Mouse (Mus musculus) midbrain, embryonic 15.5 days (tissue): ENCODE data around the gene Wipf3. TPM values are rescaled to one million over a fixed set of nuclear protein-coding genes. Genes with fewer than 3 reads are reported as not detected.
A peak's percentile ranks its signal among the peaks of the same experiment; 100 is the strongest.

ENCODE experiments used
- ATAC-seq: fragments of 200-750 bp; cut with Nextera tagmentation; replicated peaks from 2 replicates; pipeline ENCODE4 v1.8.0; 2017; ENCODE audit warnings: moderate TSS enrichment
- H3K27ac ChIP-seq: fragments of 300-500 bp; sonication (generic); 2 replicates; pipeline ENCODE4 v1.5.1; 2015; ENCODE audit warnings: mild to moderate bottlenecking, inconsistent platforms
- H3K27me3 ChIP-seq: fragments of 300-500 bp; sonication (generic); replicated peaks from 2 replicates; pipeline ENCODE4 v1.6.1; 2015; ENCODE audit warnings: inconsistent platforms
- H3K36me3 ChIP-seq: fragments of 300-500 bp; sonication (generic); replicated peaks from 2 replicates; pipeline ENCODE4 v1.6.1; 2015; ENCODE audit warnings: inconsistent platforms
- H3K4me1 ChIP-seq: fragments of 300-500 bp; sonication (generic); 2 replicates; pipeline ENCODE4 v1.6.1; 2015; ENCODE audit warnings: inconsistent platforms
- H3K4me2 ChIP-seq: fragments of 300-500 bp; sonication (generic); 2 replicates; pipeline ENCODE4 v1.6.1; 2015; ENCODE audit warnings: inconsistent platforms, mild to moderate bottlenecking, moderate library complexity
- H3K4me3 ChIP-seq: fragments of 300-500 bp; sonication (generic); 2 replicates; pipeline ENCODE4 v1.5.1; 2015; ENCODE audit warnings: mild to moderate bottlenecking, inconsistent platforms
- H3K9ac ChIP-seq: fragments of 300-500 bp; sonication (generic); 2 replicates; pipeline ENCODE4 v1.6.1; 2015; ENCODE audit warnings: mild to moderate bottlenecking, inconsistent platforms
- H3K9me3 ChIP-seq: fragments of 300-500 bp; sonication (generic); 2 replicates; pipeline ENCODE4 v1.6.1; 2016; ENCODE audit warnings: inconsistent platforms
- WGBS: fragments of 180-500 bp; shearing (Covaris S2); methylation state at CpG from one replicate; pipeline ENCODE4 v1.1.7; 2015; ENCODE audit warnings: mixed read lengths; 5-methylcytosine and 5-hydroxymethylcytosine counted together
- polyA plus RNA-seq: library from polyadenylated mRNA; unstranded; fragments of >200 nt; fragmentation: Nextera tagmentation; extraction: Ambion mirVana; gene quantifications from 2 replicates; pipeline ENCODE4 v1.2.1, GENCODE M21; 2015

Wipf3 gene
- 4.2 and 4.3 TPM in 2 replicates for polyA plus RNA-seq

DNA sequence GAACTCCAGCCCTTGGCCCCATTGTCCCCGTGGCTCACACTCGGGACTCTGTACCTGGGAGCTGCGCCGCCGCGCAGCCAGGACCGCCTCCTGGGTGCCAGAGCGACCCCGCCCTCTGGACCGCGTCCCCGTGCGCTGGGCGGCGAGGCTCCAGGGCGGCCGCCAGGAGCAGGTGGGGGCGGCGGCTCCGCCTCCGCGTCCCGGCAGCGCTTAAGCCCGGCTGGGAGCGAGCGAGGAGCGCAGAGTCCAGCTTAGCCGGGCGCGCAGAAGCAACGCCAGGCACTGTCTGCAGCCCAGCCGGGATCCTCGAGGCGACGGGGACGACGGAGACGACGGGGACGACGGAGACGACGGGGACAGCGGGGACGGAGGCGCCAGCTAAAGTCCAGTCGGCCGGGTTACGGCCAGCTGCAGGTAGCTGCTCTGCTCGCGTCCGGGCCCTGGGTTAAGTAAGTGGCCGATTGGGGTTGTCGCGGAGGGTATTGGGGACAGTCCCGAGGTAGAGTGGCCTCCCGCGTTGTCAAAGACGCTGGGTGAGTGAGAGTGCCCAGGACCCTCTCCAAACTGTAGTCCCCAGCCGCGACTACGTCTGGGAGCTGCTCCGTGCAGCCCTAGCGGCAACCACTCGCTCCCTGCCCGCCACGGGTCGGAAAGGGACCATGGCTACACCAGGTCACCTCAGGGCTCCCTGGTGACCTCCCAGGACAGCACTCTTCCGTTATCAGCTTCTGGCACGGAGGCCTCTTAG is at the start of gene Wipf3:
Wipf3 (plus strand) TSS at position 157 of the 748 bp plus-strand sequence.
- WGBS, result under 1% methylated on average over 67 of the region's 71 CpGs
- peak; percentile 87 for ATAC-seq
- peaks cover 43% of the 10 kb centered on the region for H3K4me1 ChIP-seq
- peak within 1 kb of the TSS; percentile 56 for H3K9ac ChIP-seq
- peak within 1 kb of the TSS; percentile 42; the same call in 1 of the 2 replicates for H3K27ac ChIP-seq
- no peaks in the 10 kb centered on the region for H3K27me3 ChIP-seq
- H3K4me3 ChIP-seq, result peak within 1 kb of the TSS; percentile 55
- no peaks in the 10 kb centered on the region for H3K36me3 ChIP-seq
- H3K9me3 ChIP-seq, result no peaks in the 10 kb centered on the region
- peak within 1 kb of the TSS; percentile 70 for H3K4me2 ChIP-seq

DNA sequence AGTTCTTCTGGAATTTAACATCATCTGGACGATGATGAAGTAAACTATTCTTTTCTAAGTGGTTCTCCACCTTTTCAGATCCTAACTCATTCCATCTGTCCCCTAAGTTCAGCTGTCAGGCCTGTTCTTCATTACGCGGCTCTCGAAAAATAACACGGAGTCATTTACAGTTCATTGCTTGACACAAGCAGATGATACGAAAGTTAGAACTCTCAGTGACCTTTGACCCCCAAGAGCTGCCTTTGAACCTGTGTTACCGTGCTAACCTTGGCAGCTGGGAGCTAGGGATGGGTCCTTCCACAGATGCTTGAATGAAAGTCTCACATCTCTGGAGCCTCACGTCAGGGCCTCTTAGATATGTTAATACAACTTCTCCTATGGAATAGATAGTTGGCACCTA is 46.8 kb upstream of the Wipf3 start:
- no peaks in the 10 kb centered on the region for H3K27me3 ChIP-seq
- H3K4me1 ChIP-seq, result peaks cover 11% of the 10 kb centered on the region; the same call in 1 of the 2 replicates
- no peaks in the 10 kb centered on the region for H3K36me3 ChIP-seq
- no peak overlapping the region for H3K4me2 ChIP-seq
- WGBS, result 78% methylated on average over 8 of the region's 8 CpGs
- no peak overlapping the region for H3K4me3 ChIP-seq
- H3K9ac ChIP-seq, result no peak overlapping the region
- ATAC-seq, result no peak
- H3K27ac ChIP-seq, result no peak overlapping the region
- H3K9me3 ChIP-seq, result no peaks in the 10 kb centered on the region

DNA sequence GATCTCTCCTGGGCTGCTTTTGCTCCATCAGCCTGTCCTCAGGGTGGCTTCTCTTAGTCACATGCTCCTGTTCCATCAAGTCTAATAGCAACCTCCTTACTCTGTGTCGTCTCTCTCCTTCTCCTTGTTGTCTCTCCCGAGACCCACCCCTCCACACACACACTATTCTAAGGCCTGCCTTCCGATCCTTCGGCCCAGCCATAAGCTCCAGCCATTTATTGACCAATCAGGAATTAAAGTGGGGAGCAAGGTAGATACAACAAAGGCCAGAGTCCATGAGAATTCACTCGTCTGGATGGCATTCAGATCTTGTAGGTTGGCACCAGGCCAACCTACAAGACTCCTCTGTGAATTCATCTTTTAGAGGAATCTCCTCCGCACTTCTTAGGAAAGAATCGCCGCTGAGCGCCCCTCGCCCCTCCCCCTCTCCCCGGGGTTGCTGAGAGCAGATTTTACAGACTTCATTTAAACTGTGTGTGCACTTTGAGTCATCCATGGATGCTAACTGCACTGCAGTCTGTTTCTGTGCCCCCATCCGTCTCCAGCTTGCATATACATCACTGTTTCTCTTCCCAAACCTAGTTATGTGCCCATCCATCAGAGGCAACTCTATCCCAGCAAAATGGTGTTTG is 45.4 kb upstream of the Wipf3 start:
- ATAC-seq, result no peak
- 38% methylated on average over 12 of the region's 12 CpGs for WGBS

DNA sequence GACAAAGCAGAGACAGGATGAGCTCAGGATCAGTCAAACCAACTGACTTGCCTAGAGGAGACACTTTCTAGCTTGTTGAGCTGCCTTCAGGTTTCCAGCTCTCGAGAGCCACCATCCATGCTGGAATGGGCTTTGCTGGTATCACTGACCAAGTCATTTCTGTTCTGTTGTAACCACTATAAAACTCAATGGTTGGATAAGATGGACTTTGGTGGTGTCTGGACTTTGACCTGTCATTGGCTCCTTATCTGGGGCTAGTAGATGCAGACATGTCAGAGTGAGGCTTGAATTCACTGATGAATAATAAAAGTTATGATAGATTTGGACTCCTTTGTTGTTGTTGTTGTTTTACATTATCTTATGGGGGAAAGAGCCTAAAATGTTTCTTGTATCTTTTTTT is 44.6 kb upstream of the Wipf3 start:
- Histone ChIP-seq H3K4me2 (no peak overlapping the region), H3K36me3 (no peaks in the 10 kb centered on the region), H3K4me1 (peaks cover 11% of the 10 kb centered on the region; the same call in 1 of the 2 replicates), H3K9me3 (no peaks in the 10 kb centered on the region), H3K27ac (no peak overlapping the region), H3K9ac (no peak overlapping the region), H3K27me3 (no peaks in the 10 kb centered on the region), H3K4me3 (no peak overlapping the region)
- ATAC-seq, result no peak
- WGBS, result 89% methylated on average over 1 of the region's 1 CpGs

More for the DNA sequence above, 45.4 kb upstream of the Wipf3 start:
- Histone ChIP-seq H3K27me3 (no peaks in the 10 kb centered on the region), H3K9me3 (no peaks in the 10 kb centered on the region), H3K36me3 (no peaks in the 10 kb centered on the region), H3K27ac (no peak overlapping the region), H3K4me3 (no peak overlapping the region), H3K4me2 (no peak overlapping the region), H3K4me1 (peaks cover 11% of the 10 kb centered on the region; the same call in 1 of the 2 replicates), H3K9ac (no peak overlapping the region)

DNA sequence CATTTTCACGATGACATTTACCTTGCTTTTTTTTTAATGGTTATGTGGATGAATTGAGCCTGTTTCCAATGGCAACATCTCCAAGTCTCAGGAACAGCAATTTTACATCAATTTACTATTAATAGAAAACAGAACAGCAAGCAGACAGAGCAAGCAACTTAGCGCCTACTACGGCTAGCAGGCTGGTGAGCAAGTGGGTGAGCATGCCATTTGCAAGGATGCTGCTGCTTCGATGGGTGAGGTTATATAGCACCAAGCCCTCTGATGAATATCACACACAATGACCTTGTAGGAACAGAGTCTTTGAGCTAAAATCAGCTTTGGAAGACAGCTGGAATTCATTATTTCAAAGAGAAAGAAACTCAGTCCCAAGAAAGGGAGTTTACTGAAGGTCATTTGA is 43.0 kb upstream of the Wipf3 start:
- H3K27me3 ChIP-seq, result no peaks in the 10 kb centered on the region
- H3K9me3 ChIP-seq, result no peaks in the 10 kb centered on the region
- no peak overlapping the region for H3K4me3 ChIP-seq
- no peak for ATAC-seq
- WGBS, result 75% methylated on average over 4 of the region's 4 CpGs
- H3K36me3 ChIP-seq, result no peaks in the 10 kb centered on the region
- H3K9ac ChIP-seq, result no peak overlapping the region
- no peak overlapping the region for H3K4me2 ChIP-seq
- peak overlapping the region; percentile 45 for H3K27ac ChIP-seq
- peaks cover 11% of the 10 kb centered on the region; the same call in 1 of the 2 replicates for H3K4me1 ChIP-seq

DNA sequence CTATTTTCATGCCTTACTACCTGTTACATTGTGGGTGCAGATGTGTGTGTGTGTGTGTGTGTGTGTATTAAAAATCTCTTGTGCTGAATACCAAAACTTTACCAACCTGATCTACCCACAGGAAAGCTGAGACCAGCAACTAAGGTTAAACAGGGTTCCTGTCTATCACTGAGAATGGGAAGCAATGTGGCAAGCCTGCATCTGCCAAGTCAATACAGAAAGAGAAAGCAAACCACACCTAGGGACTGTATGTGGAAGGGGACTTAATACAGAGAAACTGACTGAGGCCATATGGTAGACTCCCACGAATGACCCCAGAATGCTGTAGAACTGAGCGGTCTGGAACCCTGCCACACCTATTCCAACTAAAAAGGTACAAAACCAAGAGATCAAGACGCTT is 42.4 kb upstream of the Wipf3 start:
- WGBS, result 92% methylated on average over 3 of the region's 3 CpGs
- Histone ChIP-seq H3K4me3 (no peak overlapping the region), H3K36me3 (no peaks in the 10 kb centered on the region), H3K27me3 (no peaks in the 10 kb centered on the region), H3K4me1 (peaks cover 11% of the 10 kb centered on the region; the same call in 1 of the 2 replicates), H3K9ac (no peak overlapping the region), H3K27ac (no peak overlapping the region), H3K4me2 (no peak overlapping the region), H3K9me3 (no peaks in the 10 kb centered on the region)
- no peak for ATAC-seq

DNA sequence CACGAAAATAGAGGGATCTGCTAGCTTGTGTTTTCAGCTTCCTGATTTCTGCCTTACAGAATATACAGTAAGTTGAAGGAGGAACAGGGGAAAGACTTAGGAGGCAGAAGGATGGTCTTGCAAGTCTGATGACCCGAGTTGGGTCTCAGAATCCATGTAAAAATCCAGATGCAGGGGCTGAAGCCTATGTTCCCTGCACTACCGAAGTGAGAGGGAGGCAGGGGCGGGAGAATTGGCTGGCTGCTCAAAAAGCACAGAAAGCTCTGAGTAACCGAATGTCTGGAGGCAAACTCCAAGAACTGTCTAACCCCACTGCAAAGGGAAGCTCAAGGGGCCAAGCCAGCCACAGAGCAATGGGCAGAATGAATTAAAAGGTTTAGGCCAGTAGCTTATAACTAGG is 41.7 kb upstream of the Wipf3 start:
- H3K36me3 ChIP-seq, result no peaks in the 10 kb centered on the region
- no peak overlapping the region for H3K4me2 ChIP-seq
- H3K9ac ChIP-seq, result no peak overlapping the region
- H3K27me3 ChIP-seq, result no peaks in the 10 kb centered on the region
- 69% methylated on average over 5 of the region's 5 CpGs for WGBS
- H3K9me3 ChIP-seq, result no peaks in the 10 kb centered on the region
- no peak overlapping the region for H3K27ac ChIP-seq
- peaks cover 14% of the 10 kb centered on the region; the same call in 1 of the 2 replicates for H3K4me1 ChIP-seq
- no peak overlapping the region for H3K4me3 ChIP-seq
- no peak for ATAC-seq

DNA sequence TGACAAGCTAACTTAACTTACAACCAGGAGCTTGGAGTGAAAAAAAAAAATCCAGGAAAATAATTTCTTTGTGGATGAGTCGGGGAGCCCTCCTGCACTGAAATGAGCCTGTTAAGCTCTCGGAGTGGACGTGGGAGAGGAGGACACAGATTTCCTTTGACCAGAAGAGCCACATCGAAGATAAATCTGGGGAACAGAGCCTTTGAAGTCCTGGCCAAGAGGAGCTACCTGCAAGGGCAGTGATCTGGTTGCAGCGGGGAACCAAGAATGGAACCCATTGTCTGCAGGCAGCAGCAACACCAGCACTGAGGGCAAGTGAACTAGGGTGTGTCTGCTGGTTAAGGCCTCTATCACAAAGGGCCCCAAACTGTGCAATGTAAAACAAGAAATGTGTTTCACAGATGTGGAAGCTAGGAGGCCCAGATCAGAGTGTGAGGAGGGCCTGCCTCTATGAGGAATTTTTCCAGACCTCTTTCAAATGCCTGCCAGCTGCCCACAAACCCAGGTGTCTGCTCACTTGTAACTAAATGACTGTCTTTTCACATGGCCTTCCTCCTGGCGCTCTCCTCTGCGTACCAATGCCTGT is 40.6 kb upstream of the Wipf3 start:
- Histone ChIP-seq H3K9ac (no peak overlapping the region), H3K36me3 (no peaks in the 10 kb centered on the region), H3K4me3 (no peak overlapping the region), H3K9me3 (no peaks in the 10 kb centered on the region), H3K27ac (no peak overlapping the region), H3K27me3 (no peaks in the 10 kb centered on the region), H3K4me2 (no peak overlapping the region), H3K4me1 (peaks cover 14% of the 10 kb centered on the region; the same call in 1 of the 2 replicates)
- WGBS, result 71% methylated on average over 7 of the region's 7 CpGs
- ATAC-seq, result no peak

DNA sequence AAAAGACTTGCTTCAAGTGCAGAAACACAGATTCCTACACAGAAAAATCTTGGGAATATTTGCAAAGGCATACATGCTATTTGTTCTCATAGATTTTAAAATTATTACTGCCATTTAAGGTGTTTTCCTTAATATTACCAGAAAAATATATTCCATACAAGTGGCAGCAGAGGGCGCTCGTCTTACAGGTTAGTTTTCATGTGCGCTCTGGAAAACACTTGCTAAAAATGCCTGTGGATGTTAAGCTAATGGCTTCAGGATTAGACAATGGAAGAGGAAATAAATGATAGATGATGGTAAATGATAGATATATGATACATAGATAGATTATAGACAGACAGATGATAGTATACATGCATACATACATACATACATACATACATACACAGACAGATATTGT is 37.6 kb upstream of the Wipf3 start:
- Histone ChIP-seq H3K27me3 (no peaks in the 10 kb centered on the region), H3K4me2 (no peak overlapping the region), H3K36me3 (no peaks in the 10 kb centered on the region), H3K4me1 (0 out of 2 replicates have a peak, but pooled peaks cover 3% of the 10 kb centered on the region), H3K9me3 (no peaks in the 10 kb centered on the region), H3K9ac (no peak overlapping the region), H3K27ac (no peak overlapping the region), H3K4me3 (no peak overlapping the region)
- whole genome bisulfite sequencing, result 2% methylated on average over 3 of the region's 3 CpGs
- peak; percentile 67; the same call in 1 of the 2 replicates for ATAC-seq

DNA sequence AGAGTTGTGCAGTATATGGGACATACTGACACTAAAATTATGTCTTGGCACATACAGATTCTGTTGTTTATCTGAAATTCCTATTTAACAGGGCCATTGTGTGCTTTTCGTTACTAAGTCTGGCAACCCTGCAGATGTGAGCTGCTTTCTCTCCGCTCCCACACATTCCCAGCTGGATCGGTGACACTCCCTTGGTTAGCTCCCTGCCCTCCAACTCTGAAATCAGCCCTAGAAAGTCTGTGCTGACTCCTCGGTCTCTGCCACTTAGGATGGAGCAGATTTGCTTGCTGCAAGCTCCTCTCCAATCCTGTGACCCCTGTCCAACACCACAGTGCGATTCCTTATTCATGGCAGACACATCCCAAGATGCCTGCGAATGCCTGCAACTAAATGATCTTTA is 35.5 kb upstream of the Wipf3 start:
- Histone ChIP-seq H3K9me3 (no peaks in the 10 kb centered on the region), H3K27ac (no peak overlapping the region), H3K4me2 (no peak overlapping the region), H3K36me3 (no peaks in the 10 kb centered on the region), H3K4me3 (no peak overlapping the region), H3K27me3 (no peaks in the 10 kb centered on the region), H3K4me1 (peaks cover 7% of the 10 kb centered on the region; the same call in 1 of the 2 replicates), H3K9ac (no peak overlapping the region)
- no peak for ATAC-seq
- WGBS, result 84% methylated on average over 6 of the region's 6 CpGs

DNA sequence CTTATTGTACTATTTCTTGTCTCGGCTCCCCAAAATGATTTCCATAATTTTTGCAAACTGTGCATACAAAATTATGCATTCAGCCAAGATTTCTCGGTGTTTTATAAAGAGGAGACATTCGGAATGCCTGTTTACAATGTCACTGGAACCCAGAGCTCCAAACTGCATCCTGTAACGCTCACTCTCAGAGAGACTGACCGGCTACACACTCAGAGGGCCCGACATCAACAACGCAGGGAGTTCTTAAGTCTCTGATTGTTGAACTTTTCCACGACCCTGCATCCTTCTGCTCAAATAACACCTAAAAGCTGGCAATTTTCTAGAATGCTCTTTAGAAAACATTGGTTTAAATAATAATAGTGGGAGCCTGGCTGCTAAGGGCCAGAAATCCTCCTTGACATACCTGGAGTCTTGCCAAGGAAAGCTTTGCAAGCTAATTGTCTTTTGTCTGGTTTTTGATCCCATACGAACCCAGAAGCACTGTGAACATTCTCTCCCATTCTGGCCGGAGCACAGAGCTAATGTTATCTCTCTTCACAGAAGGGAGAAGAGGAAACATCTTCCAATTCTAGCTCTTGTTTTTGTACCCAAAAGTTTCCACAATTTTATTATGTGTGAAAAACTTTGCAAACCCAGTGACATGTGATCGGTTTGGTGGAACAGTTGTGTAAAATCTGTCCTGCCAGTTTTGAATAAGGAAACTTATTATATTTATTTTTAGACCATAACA is 30.0 kb upstream of the Wipf3 start:
- WGBS, result 33% methylated on average over 11 of the region's 11 CpGs
- no peak for ATAC-seq
- H3K36me3 ChIP-seq, result no peaks in the 10 kb centered on the region
- peaks cover 13% of the 10 kb centered on the region for H3K4me1 ChIP-seq
- no peaks in the 10 kb centered on the region for H3K27me3 ChIP-seq
- H3K4me3 ChIP-seq, result no peak overlapping the region
- no peak overlapping the region for H3K9ac ChIP-seq
- H3K27ac ChIP-seq, result peak overlapping the region; percentile 21; the same call in 1 of the 2 replicates
- no peaks in the 10 kb centered on the region for H3K9me3 ChIP-seq
- no peak overlapping the region for H3K4me2 ChIP-seq

DNA sequence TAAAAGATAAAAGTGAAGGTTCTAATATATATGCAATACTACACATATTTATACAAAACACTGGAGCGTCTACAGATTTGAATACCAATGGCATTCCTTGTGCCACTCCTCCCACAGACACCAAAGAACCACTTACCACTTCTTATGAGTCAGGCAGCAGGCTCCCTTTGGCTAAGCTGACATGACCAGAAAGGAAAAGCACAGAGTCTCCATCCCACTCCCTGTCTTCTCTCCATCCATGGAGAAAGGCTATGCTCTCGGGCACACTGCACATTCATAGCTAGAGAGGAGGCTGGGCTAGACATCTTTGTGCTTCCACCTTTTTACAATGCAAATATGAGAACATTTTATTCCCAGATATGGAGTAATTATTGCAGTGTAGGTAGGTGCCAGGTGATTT is 27.9 kb upstream of the Wipf3 start:
- Histone ChIP-seq H3K9ac (no peak overlapping the region), H3K9me3 (no peaks in the 10 kb centered on the region), H3K27me3 (no peaks in the 10 kb centered on the region), H3K27ac (no peak overlapping the region), H3K36me3 (no peaks in the 10 kb centered on the region), H3K4me2 (no peak overlapping the region), H3K4me3 (no peak overlapping the region), H3K4me1 (peaks cover 13% of the 10 kb centered on the region)
- ATAC-seq, result no peak
- 66% methylated on average over 2 of the region's 2 CpGs for WGBS
